Mouse (Mus musculus) C2C12 (cell line): Measurements from ENCODE around the gene Spef2.

ENCODE experiments used
- CEBPB ChIP-seq: IDR thresholded peaks from one replicate; pipeline ENCODE4 v1.6.1; 2011; ENCODE audit warnings: low read depth, mild to moderate bottlenecking, control low read depth, moderate library complexity
- CTCF ChIP-seq: IDR thresholded peaks from one replicate; pipeline ENCODE4 v1.5.1; 2011; ENCODE audit not compliant: control insufficient read depth, insufficient read depth, insufficient read length
- FOSL1 ChIP-seq: IDR thresholded peaks from one replicate; pipeline ENCODE4 v1.8.0; 2011; ENCODE audit warnings: mild to moderate bottlenecking, low read length; ENCODE audit not compliant: poor library complexity, insufficient read depth, severe bottlenecking
- MAX ChIP-seq: IDR thresholded peaks from one replicate; pipeline ENCODE4 v1.6.1; 2011; ENCODE audit warnings: mild to moderate bottlenecking, control low read depth
- MYOD1 ChIP-seq: IDR thresholded peaks from one replicate; pipeline ENCODE4 v1.6.1; 2011; ENCODE audit warnings: low read depth; ENCODE audit not compliant: control insufficient read depth, insufficient read length
- USF1 ChIP-seq: IDR thresholded peaks from one replicate; pipeline ENCODE4 v1.6.1; 2011; ENCODE audit warnings: low read depth, mild to moderate bottlenecking, control low read depth, moderate library complexity

- TF ChIP-seq USF1, result no peak
- peak; percentile 9 for TF ChIP-seq CTCF
- no peak for TF ChIP-seq MYOD1
- TF ChIP-seq CEBPB, result no peak
- TF ChIP-seq MAX, result no peak
- no peak for TF ChIP-seq FOSL1
Observed at GRCm38 (mm10) chr15:9608177-9608576, 140.5 kb downstream of the Spef2 start.
